Mouse (Mus musculus) C2C12 (cell line): ENCODE results near the gene Dync1i1. TPM values are rescaled to one million over a fixed set of nuclear protein-coding genes. Genes with fewer than 3 reads are reported as not detected.

ENCODE experiments used
- H3K27me3 ChIP-seq: one replicate; pipeline ENCODE4 v1.6.1; 2011; ENCODE audit not compliant: control insufficient read depth, insufficient read depth, insufficient read length
- H3K36me3 ChIP-seq: one replicate; pipeline ENCODE4 v1.6.1; 2011; ENCODE audit not compliant: control insufficient read depth, insufficient read depth
- H3K4me3 ChIP-seq: one replicate; pipeline ENCODE4 v1.5.1; 2011; ENCODE audit warnings: mild to moderate bottlenecking, control low read depth; ENCODE audit not compliant: poor library complexity, insufficient read depth, severe bottlenecking
- H3K79me2 ChIP-seq: one replicate; pipeline ENCODE4 v1.6.1; 2011; ENCODE audit not compliant: control insufficient read depth, insufficient read depth
- H3K79me3 ChIP-seq: one replicate; pipeline ENCODE4 v1.6.1; 2011; ENCODE audit warnings: low read depth, control low read depth
- H3ac ChIP-seq: one replicate; pipeline ENCODE3; 2011; ENCODE audit warnings: low read depth; ENCODE audit not compliant: control insufficient read depth, insufficient read length
- CEBPB ChIP-seq: IDR thresholded peaks from one replicate; pipeline ENCODE4 v1.6.1; 2011; ENCODE audit warnings: low read depth, mild to moderate bottlenecking, control low read depth, moderate library complexity
- CTCF ChIP-seq: IDR thresholded peaks from one replicate; pipeline ENCODE4 v1.5.1; 2011; ENCODE audit not compliant: control insufficient read depth, insufficient read depth, insufficient read length
- FOSL1 ChIP-seq: IDR thresholded peaks from one replicate; pipeline ENCODE4 v1.8.0; 2011; ENCODE audit warnings: mild to moderate bottlenecking, low read length; ENCODE audit not compliant: poor library complexity, insufficient read depth, severe bottlenecking
- MAX ChIP-seq: IDR thresholded peaks from one replicate; pipeline ENCODE4 v1.6.1; 2011; ENCODE audit warnings: mild to moderate bottlenecking, control low read depth
- MYOD1 ChIP-seq: IDR thresholded peaks from one replicate; pipeline ENCODE4 v1.6.1; 2011; ENCODE audit warnings: low read depth; ENCODE audit not compliant: control insufficient read depth, insufficient read length
- MYOG ChIP-seq: IDR thresholded peaks from one replicate; pipeline ENCODE4 v1.6.1; 2011; ENCODE audit not compliant: control insufficient read depth, insufficient read length; ENCODE audit errors: extremely low read depth
- USF1 ChIP-seq: IDR thresholded peaks from one replicate; pipeline ENCODE4 v1.6.1; 2011; ENCODE audit warnings: low read depth, mild to moderate bottlenecking, control low read depth, moderate library complexity
- polyA plus RNA-seq: library from polyadenylated mRNA; unstranded; fragments of >200 nt; fragmentation: generic; extraction: Trizol; gene quantifications from one replicate; pipeline ENCODE4 v1.2.1, GENCODE M21; 2012; ENCODE audit warnings: missing spikeins

Gene Dync1i1
- polyA plus RNA-seq, 1 experiment: 0.26 TPM

DNA sequence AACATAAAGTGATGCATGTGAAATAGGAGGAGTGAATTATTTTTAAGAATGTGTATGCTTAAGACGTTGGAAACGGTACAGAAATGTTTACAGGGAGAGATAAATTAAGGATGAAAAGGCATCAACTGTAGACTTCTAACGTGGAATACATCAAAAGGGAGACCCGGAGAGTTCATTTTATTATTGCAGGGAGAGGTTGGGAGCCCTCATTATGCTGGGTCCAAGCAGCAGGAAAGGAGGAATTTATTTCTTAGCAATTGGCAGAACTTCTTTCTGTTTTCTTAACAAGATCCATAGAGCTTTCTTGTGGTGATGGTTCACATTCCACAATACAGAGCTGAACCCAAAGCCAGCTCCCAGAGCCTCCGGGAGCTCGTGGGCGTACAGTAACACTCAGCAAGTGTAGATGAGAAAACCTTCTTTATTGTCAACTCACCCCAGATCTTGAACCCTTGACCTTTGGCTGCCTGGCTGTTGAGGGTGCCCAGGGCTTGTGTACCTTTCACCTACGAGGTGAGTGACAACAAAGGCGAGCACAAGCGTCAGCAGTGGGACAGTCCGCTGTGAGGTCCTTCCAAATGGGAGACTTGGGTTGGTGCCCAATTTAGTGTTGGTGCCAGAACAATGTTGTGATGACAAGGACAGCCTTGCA is 77.5 kb downstream of the Dync1i1 start:
- no peaks in the 10 kb centered on the region for H3K27me3 ChIP-seq
- no peak overlapping the region for H3K4me3 ChIP-seq
- H3K36me3 ChIP-seq: no peaks in the 10 kb centered on the region
- H3K79me2 ChIP-seq: no peaks in the 10 kb centered on the region
- no peak for TF ChIP-seq MYOG
- no peak for TF ChIP-seq USF1
- no peak for TF ChIP-seq CTCF
- no peak for TF ChIP-seq CEBPB
- no peaks in the 10 kb centered on the region for H3K79me3 ChIP-seq
- no peak overlapping the region for H3ac ChIP-seq

- Histone ChIP-seq H3ac (no peak overlapping the region), H3K79me3 (no peaks in the 10 kb centered on the region), H3K27me3 (no peaks in the 10 kb centered on the region), H3K79me2 (no peaks in the 10 kb centered on the region), H3K36me3 (no peaks in the 10 kb centered on the region), H3K4me3 (no peak overlapping the region)
- TF ChIP-seq USF1: no peak
- no peak for TF ChIP-seq FOSL1
Observed at GRCm38 (mm10) chr6:5808008-5808421, 82.6 kb downstream of the Dync1i1 start.

- TF ChIP-seq USF1 (no peak), MYOG (no peak), MAX (no peak), FOSL1 (no peak), CTCF (no peak), MYOD1 (no peak), CEBPB (no peak)
- Histone ChIP-seq H3K79me3 (no peaks in the 10 kb centered on the region), H3K27me3 (no peaks in the 10 kb centered on the region), H3K4me3 (no peak overlapping the region), H3K36me3 (no peaks in the 10 kb centered on the region), H3K79me2 (no peaks in the 10 kb centered on the region), H3ac (no peak overlapping the region)
Observed at GRCm38 (mm10) chr6:5812076-5812475, 86.6 kb downstream of the Dync1i1 start.

DNA sequence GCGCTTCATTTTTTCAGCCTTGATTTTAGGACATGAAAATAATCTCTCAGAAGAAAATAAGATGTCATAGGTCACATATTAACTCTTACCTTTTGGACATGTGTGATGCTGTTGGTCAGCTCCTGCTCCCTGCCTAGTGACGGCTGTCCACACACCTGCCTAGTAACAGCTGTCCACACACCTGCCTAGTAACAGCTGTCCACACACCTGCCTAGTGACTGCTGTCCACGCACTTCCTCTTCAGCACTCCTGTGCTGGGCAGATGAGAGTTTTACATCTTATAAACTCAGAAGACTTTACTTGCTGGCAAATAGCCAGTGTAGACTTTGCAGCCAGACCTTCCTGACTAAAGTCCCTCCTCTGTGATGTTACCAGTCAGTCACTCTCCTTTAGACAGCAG is 94.2 kb downstream of the Dync1i1 start:
- Histone ChIP-seq H3K79me3 (no peaks in the 10 kb centered on the region), H3K36me3 (no peaks in the 10 kb centered on the region), H3K27me3 (no peaks in the 10 kb centered on the region), H3K4me3 (no peak overlapping the region), H3K79me2 (no peaks in the 10 kb centered on the region), H3ac (no peak overlapping the region)
- TF ChIP-seq MYOG (no peak), CTCF (no peak), CEBPB (no peak), FOSL1 (no peak), MAX (no peak), USF1 (no peak), MYOD1 (no peak)

GRCm38 (mm10) chr6:5825461-5825860 is 100.0 kb downstream of the Dync1i1 start:
- no peak overlapping the region for H3K4me3 ChIP-seq
- H3K79me2 ChIP-seq: no peaks in the 10 kb centered on the region
- no peaks in the 10 kb centered on the region for H3K79me3 ChIP-seq
- H3K27me3 ChIP-seq: no peaks in the 10 kb centered on the region
- H3ac ChIP-seq: no peak overlapping the region
- TF ChIP-seq MYOD1 (no peak), FOSL1 (no peak), CEBPB (no peak), MAX (no peak), MYOG (no peak), CTCF (no peak), USF1 (no peak)
- no peaks in the 10 kb centered on the region for H3K36me3 ChIP-seq

GRCm38 (mm10) chr6:5827064-5827463 is 101.6 kb downstream of the Dync1i1 start:
- no peak overlapping the region for H3ac ChIP-seq
- no peaks in the 10 kb centered on the region for H3K79me3 ChIP-seq

More at GRCm38 (mm10) chr6:5827064-5827463, 101.6 kb downstream of the Dync1i1 start:
- TF ChIP-seq MYOG: no peak
- TF ChIP-seq MYOD1: no peak
- no peak for TF ChIP-seq CTCF
- TF ChIP-seq USF1: no peak
- no peak for TF ChIP-seq FOSL1
- no peak for TF ChIP-seq MAX
- H3K27me3 ChIP-seq: no peaks in the 10 kb centered on the region
- H3K36me3 ChIP-seq: no peaks in the 10 kb centered on the region
- H3K79me2 ChIP-seq: no peaks in the 10 kb centered on the region
- H3K4me3 ChIP-seq: no peak overlapping the region
